ENCODE assay signal across 12 mouse cellular contexts in genomic region chr17:74193463-74193862, GRCm38 (mm10).
A peak's percentile ranks its signal among the peaks of the same experiment; 100 is the strongest.
DNase-seq lines count a peak whose midpoint lies in the region; ATAC-seq lines count a peak whose summit lies in the region.
"Had no signal": no experiment of that assay in that cellular context is flagged by ENCODE, and none has a peak within 500 bp of the region (broad histone marks: within the 10 kb centered on the region; RNA-seq: fewer than 3 reads in every experiment).

No protein-coding gene starts in this region.

- DNase-seq in adrenal gland, postnatal 14 days: peak; percentile 47
- DNase-seq in adrenal gland, adult 8-10 months: no peak
- DNase-seq in heart, postnatal 10 days: peak; percentile 19 to 29
- peak; percentile 13 for DNase-seq in lung, postnatal 10 days
- DNase-seq in lung, postnatal 25 days (ENCODE audit: low spot score): no peak
- DNase-seq in retina, postnatal 1 day: peak; percentile 10
- no peak for DNase-seq in spleen, adult 18-20 months
- DNase-seq: B cell, adult 2 months; cerebellum, adult 11 months; gastrocnemius, postnatal 25 days; thymus, postnatal 4 days had no signal

- H3K27me3 ChIP-seq in heart, embryonic 11.5 days (ENCODE audit: control insufficient read depth, insufficient read depth, low read length): no peaks in the 10 kb centered on the region

- intact Hi-C loops in heart, postnatal 10 days (cut with DNase I): no loop called here

- H3K4me3 ChIP-seq in heart, embryonic 11.5 days (ENCODE audit: low read depth, low read length): no peak overlapping the region

- H3K4me2 ChIP-seq in heart, embryonic 11.5 days: no peak overlapping the region

- no peak for ATAC-seq in heart, embryonic 11.5 days (replicated peaks; ENCODE audit: insufficient number of reproducible peaks, low FRiP score, low TSS enrichment)

- 81% methylated on average over 1 of the region's 1 CpGs for WGBS in heart, embryonic 11.5 days (ENCODE audit: insufficient replicate concordance)

- no peaks in the 10 kb centered on the region for H3K9me3 ChIP-seq in heart, embryonic 11.5 days (replicated peaks; ENCODE audit: control insufficient read depth, low read length)

- H3K9ac ChIP-seq in heart, embryonic 11.5 days (ENCODE audit: low read depth, low read length): no peak overlapping the region

- H3K36me3 ChIP-seq in heart, embryonic 11.5 days (ENCODE audit: control insufficient read depth, insufficient read depth, low read length): no peaks in the 10 kb centered on the region; the same call in 1 of the 2 replicates

- H3K4me1 ChIP-seq in heart, embryonic 11.5 days (ENCODE audit: control insufficient read depth, insufficient read depth, low read length): 0 out of 2 replicates have a peak, but pooled peaks cover 4% of the 10 kb centered on the region

- H3K27ac ChIP-seq in heart, embryonic 11.5 days (ENCODE audit: low read depth, low read length): no peak overlapping the region

Comparison
In these comparisons a context has a peak if more than half of its experiments do, and no peak if none do; other contexts are left out.
1. DNase-seq: peak in adrenal gland, postnatal 14 days (single experiment), heart, postnatal 10 days (2 of 2), lung, postnatal 10 days (single experiment) and retina, postnatal 1 day (single experiment); none in adrenal gland, adult 8-10 months (single experiment), lung, postnatal 25 days (single experiment) and spleen, adult 18-20 months (0 of 2).